In genomic region chr6:143099681-143100382, GRCm38 (mm10) we compare ENCODE assay signal across 8 mouse cellular contexts. TPM values are rescaled to one million over a fixed set of nuclear protein-coding genes. Genes with fewer than 3 reads are reported as not detected.
DNase-seq lines count a peak whose midpoint lies in the region; ATAC-seq and TF ChIP-seq lines count a peak whose summit lies in the region.

Gene C2cd5 (minus strand): TSS chr6:143100141.

- H3K4me1 ChIP-seq in hindbrain, embryonic 13.5 days (replicated peaks): peaks cover 29% of the 10 kb centered on the region

- peak within 1 kb of the TSS; percentile 98 for H3K27ac ChIP-seq in hindbrain, embryonic 13.5 days

- peak within 1 kb of the TSS; percentile 91 for H3K9ac ChIP-seq in hindbrain, embryonic 13.5 days

- no peaks in the 10 kb centered on the region for H3K27me3 ChIP-seq in Patski
- H3K27me3 ChIP-seq in hindbrain, embryonic 13.5 days: 0 out of 2 replicates have a peak, but pooled peaks cover 7% of the 10 kb centered on the region

- WGBS in hindbrain, embryonic 13.5 days: under 1% methylated on average over 63 of the region's 75 CpGs

- peak; percentile 65 for DNase-seq in Patski (ENCODE audit: low read depth, low spot score)
- DNase-seq in cerebellum, postnatal 14 days: peak; percentile 99
- peak; percentile 93 to 97 for DNase-seq in frontal cortex, postnatal 14 days (ENCODE audit: low spot score in 2 of 2)
- DNase-seq in layer of hippocampus, postnatal 36 days: peak; percentile 97
- DNase-seq in lung, postnatal 36 days: peak; percentile 97
- DNase-seq in retina, postnatal 1 day: peak; percentile 98
- DNase-seq in urinary bladder, adult 18-20 months (ENCODE audit: low spot score in 2 of 2): peak; percentile 95 to 97

- peaks cover 17% of the 10 kb centered on the region for H3K36me3 ChIP-seq in hindbrain, embryonic 13.5 days

- peak within 1 kb of the TSS; percentile 87 for H3K4me3 ChIP-seq in hindbrain, embryonic 13.5 days

- in situ Hi-C loops in Patski (cut with MboI; ENCODE audit: low pct_unique_long_range_greater_than_20kb): loop anchor here (5.0 kb wide), 1 partner anchor 67 kb away; the partner anchor contains the start of gene Etnk1

- H3K9me3 ChIP-seq in hindbrain, embryonic 13.5 days: no peaks in the 10 kb centered on the region

- H3K4me2 ChIP-seq in hindbrain, embryonic 13.5 days: peak within 1 kb of the TSS; percentile 70

- POLR2A ChIA-PET in Patski (lab: Charles Lee): interaction anchor here (1.5 kb wide), 2 partner anchors 34 to 67 kb away, joined by 3 to 7 read pairs; partner anchors contain the start of gene Etnk1

- CTCF ChIA-PET in Patski (lab: Charles Lee): interaction anchor here (0.6 to 1.1 kb wide), 3 partner anchors 8 to 1957 kb away, joined by 3 read pairs; no protein-coding TSS in a partner anchor

- no peak for TF ChIP-seq CTCF in Patski (IDR thresholded peaks at IDR 0.05)

- peak; percentile 85 for ATAC-seq in Patski
- peak; percentile 95 for ATAC-seq in hindbrain, embryonic 13.5 days (ENCODE audit: low FRiP score)

RNA-seq across cellular contexts. Expression of gene C2cd5, which starts in this region (rescaled TPM):
- 18.7 TPM for polyA plus RNA-seq in Patski (2021)
- polyA plus RNA-seq in hindbrain, embryonic 13.5 days (2015; fragmentation: Nextera tagmentation; extraction: Ambion mirVana): 46.6 and 47.6 TPM in 2 replicates
- total RNA-seq in layer of hippocampus, postnatal 36 days (2021): 100 to 1,000 TPM in 1 of 2 experiments, 10 to 100 TPM in 1; 97.8 to 114 TPM

Comparison
In these comparisons a context has a peak if more than half of its experiments do, and no peak if none do; other contexts are left out.
1. Peak in every context shown above with its lines: DNase-seq, ATAC-seq, H3K4me3 ChIP-seq and H3K27ac ChIP-seq.